Mouse (Mus musculus): ENCODE data around the gene 1700109H08Rik. TPM values are rescaled to one million over a fixed set of nuclear protein-coding genes. Genes with fewer than 3 reads are reported as not detected.
"Not testable (repeated sequence)": the region's sequence is repeated elsewhere in the genome, so short reads cannot be mapped to it uniquely, and the experiment has no call there.

1700109H08Rik gene
- polyA plus RNA-seq, 1 experiment from 2014 or later = 3.1 TPM

DNA sequence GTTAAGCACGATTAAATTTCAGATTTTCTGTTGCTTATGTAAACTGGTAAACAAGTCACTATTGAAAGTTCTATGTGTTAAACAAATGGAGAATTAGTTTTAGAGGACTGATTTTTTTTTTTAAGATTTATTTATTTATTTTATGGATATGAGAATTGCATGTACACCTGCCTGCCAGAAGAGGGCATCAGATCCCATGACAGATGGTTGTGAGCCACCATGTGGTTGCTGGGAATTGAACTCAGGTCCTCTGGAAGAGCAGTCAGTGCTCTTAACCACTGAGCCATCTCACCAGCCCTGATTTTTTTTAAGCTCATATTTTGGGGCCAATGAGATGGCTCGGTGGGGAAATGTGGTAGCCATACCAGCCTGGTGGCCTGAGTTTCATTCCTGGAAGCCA lies 40.5 kb downstream of the 1700109H08Rik start:
- H3K9me3 ChIP-seq (ENCODE audit: control insufficient read depth, low read length); H3K4me3 ChIP-seq (ENCODE audit: low read depth, low read length); ATAC-seq (replicated peaks; ENCODE audit: low FRiP score); H3K9ac ChIP-seq (ENCODE audit: low read depth, low read length); H3K4me2 ChIP-seq; H3K36me3 ChIP-seq (ENCODE audit: control insufficient read depth, insufficient read depth, low read length); H3K4me1 ChIP-seq (replicated peaks; ENCODE audit: control insufficient read depth, insufficient read depth, low read length); DNase-seq (ENCODE audit: low spot score); H3K27ac ChIP-seq (ENCODE audit: low read depth, low read length); H3K27me3 ChIP-seq (replicated peaks; ENCODE audit: control insufficient read depth, insufficient read depth, low read length): not testable (repeated sequence)
- 89% methylated on average over 2 of the region's 2 CpGs for WGBS

DNA sequence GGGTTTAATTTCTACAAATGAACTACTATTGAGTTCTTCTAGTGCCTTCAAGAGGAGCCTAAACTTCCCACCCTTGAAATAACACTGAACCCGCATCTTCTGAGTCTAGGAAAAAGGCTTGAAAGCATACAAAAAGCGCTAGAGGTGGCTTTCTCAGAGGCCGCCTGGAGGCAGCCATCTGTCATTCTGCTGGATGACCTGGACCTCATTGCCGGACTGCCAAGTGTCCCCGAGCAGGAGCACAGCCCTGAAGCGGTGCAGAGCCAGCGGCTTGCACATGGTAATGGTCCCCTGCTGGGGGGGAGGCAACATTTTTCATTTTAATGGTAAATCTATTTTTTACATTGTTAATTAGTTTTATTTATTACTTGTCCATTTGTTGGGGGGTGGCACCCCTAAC lies 49.1 kb downstream of the 1700109H08Rik start:
- peaks cover 14% of the 10 kb centered on the region; the same call in 1 of the 2 replicates for H3K36me3 ChIP-seq (ENCODE audit: control insufficient read depth, insufficient read depth, low read length)
- no peak for ATAC-seq (replicated peaks; ENCODE audit: low FRiP score)

GRCm38 (mm10) chr5:3630055-3630454 lies 58.7 kb downstream of the 1700109H08Rik start:
- no peak overlapping the region for H3K4me3 ChIP-seq (ENCODE audit: low read depth, low read length)
- H3K27ac ChIP-seq (ENCODE audit: low read depth, low read length) = no peak overlapping the region
- H3K4me2 ChIP-seq = no peak overlapping the region
- no peaks in the 10 kb centered on the region for H3K9me3 ChIP-seq (ENCODE audit: control insufficient read depth, low read length)
- peaks cover 2% of the 10 kb centered on the region; the same call in 1 of the 2 replicates for H3K4me1 ChIP-seq (replicated peaks; ENCODE audit: control insufficient read depth, insufficient read depth, low read length)
- no peaks in the 10 kb centered on the region for H3K27me3 ChIP-seq (replicated peaks; ENCODE audit: control insufficient read depth, insufficient read depth, low read length)
- ATAC-seq (replicated peaks; ENCODE audit: low FRiP score) (no peak), DNase-seq (ENCODE audit: low spot score) (no peak)
- H3K36me3 ChIP-seq (ENCODE audit: control insufficient read depth, insufficient read depth, low read length) = peaks cover 5% of the 10 kb centered on the region
- H3K9ac ChIP-seq (ENCODE audit: low read depth, low read length) = no peak overlapping the region
- 85% methylated on average over 5 of the region's 5 CpGs for WGBS

More for the DNA sequence above, 49.1 kb downstream of the 1700109H08Rik start:
- H3K4me1 ChIP-seq (replicated peaks; ENCODE audit: control insufficient read depth, insufficient read depth, low read length) = no peaks in the 10 kb centered on the region
- H3K27ac ChIP-seq (ENCODE audit: low read depth, low read length) = no peak overlapping the region
- H3K9me3 ChIP-seq (ENCODE audit: control insufficient read depth, low read length) = no peaks in the 10 kb centered on the region
- no peak overlapping the region for H3K9ac ChIP-seq (ENCODE audit: low read depth, low read length)
- H3K27me3 ChIP-seq (replicated peaks; ENCODE audit: control insufficient read depth, insufficient read depth, low read length) = no peaks in the 10 kb centered on the region
- no peak for DNase-seq (ENCODE audit: low spot score)
- H3K4me2 ChIP-seq = no peak overlapping the region
- H3K4me3 ChIP-seq (ENCODE audit: low read depth, low read length) = no peak overlapping the region
- WGBS = 88% methylated on average over 7 of the region's 7 CpGs

DNA sequence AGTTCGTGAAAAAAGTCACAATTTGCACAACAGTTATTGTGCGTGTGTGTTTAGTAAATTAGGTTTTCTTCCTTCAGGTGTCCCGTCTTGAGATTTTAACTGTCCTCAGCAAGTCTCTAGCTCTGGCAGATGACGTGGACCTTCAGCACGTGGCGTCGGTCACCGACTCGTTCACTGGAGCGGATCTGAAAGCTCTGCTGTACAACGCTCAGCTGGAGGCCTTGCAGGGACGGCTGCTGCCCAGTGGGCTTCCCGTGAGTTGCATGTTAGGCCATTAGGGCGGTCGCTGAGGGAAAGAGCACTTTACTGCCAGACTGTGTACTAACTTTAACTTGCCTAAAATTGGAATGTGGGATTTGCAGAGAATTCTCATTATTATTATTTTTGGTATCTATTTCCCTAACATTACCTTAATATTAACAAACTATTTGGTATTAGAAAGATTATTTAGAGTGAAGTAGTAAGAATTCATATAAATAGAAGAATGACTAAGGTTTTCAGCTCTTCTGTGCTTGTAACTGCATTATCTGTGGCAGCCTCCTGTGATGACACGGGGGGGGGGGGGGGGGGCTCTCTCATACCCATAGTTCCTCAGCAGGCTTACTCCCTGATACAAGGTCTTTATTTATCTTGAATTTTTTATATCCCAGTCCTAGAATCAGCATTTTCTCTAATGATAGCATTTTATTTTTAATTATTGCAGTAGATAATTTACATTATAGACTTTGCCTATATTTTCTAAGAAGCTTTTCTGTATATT lies 60.3 kb downstream of the 1700109H08Rik start:
- H3K36me3 ChIP-seq (ENCODE audit: control insufficient read depth, insufficient read depth, low read length) = peaks cover 7% of the 10 kb centered on the region
- 78% methylated on average over 16 of the region's 16 CpGs for WGBS

DNA sequence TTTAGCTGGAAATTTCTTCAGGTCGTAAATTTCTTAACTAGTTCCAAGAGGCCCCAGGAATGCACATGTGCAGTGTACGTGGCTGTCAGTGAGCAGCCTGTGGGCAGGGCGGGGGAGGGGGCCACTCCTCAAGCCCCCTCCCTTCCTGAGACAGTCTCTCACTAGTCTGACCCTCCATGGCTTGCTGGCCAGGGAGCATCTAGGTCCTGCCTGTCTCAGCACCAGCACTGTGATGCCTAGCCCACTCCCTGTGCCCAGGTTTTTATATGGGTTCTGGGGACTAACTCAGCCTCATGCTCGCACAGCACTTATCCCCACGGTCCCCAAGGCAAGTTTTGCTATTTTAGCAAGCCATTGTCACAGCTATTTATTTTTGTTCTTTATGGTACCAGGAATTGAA lies 60.9 kb downstream of the 1700109H08Rik start:
- Histone ChIP-seq H3K4me3 (ENCODE audit: low read depth, low read length) (no peak overlapping the region), H3K27ac (ENCODE audit: low read depth, low read length) (no peak overlapping the region), H3K4me2 (no peak overlapping the region), H3K27me3 (replicated peaks; ENCODE audit: control insufficient read depth, insufficient read depth, low read length) (no peaks in the 10 kb centered on the region), H3K36me3 (ENCODE audit: control insufficient read depth, insufficient read depth, low read length) (peaks cover 7% of the 10 kb centered on the region), H3K4me1 (replicated peaks; ENCODE audit: control insufficient read depth, insufficient read depth, low read length) (peaks cover 2% of the 10 kb centered on the region; the same call in 1 of the 2 replicates), H3K9me3 (ENCODE audit: control insufficient read depth, low read length) (no peaks in the 10 kb centered on the region), H3K9ac (ENCODE audit: low read depth, low read length) (no peak overlapping the region)
- 77% methylated on average over 5 of the region's 5 CpGs for WGBS
- ATAC-seq (replicated peaks; ENCODE audit: low FRiP score) (no peak; the same call in 1 of the 2 replicates), DNase-seq (ENCODE audit: low spot score) (no peak)

More for the DNA sequence above, 60.3 kb downstream of the 1700109H08Rik start:
- Histone ChIP-seq H3K4me3 (ENCODE audit: low read depth, low read length) (no peak overlapping the region), H3K27ac (ENCODE audit: low read depth, low read length) (no peak overlapping the region), H3K9me3 (ENCODE audit: control insufficient read depth, low read length) (no peaks in the 10 kb centered on the region), H3K9ac (ENCODE audit: low read depth, low read length) (no peak overlapping the region), H3K4me2 (no peak overlapping the region), H3K27me3 (replicated peaks; ENCODE audit: control insufficient read depth, insufficient read depth, low read length) (no peaks in the 10 kb centered on the region), H3K4me1 (replicated peaks; ENCODE audit: control insufficient read depth, insufficient read depth, low read length) (peaks cover 2% of the 10 kb centered on the region; the same call in 1 of the 2 replicates)
- ATAC-seq (replicated peaks; ENCODE audit: low FRiP score) = peak; percentile 68
- no peak for DNase-seq (ENCODE audit: low spot score)

GRCm38 (mm10) chr5:3633315-3633714 lies 61.9 kb downstream of the 1700109H08Rik start:
- Histone ChIP-seq H3K27ac (ENCODE audit: low read depth, low read length) (no peak overlapping the region), H3K4me2 (no peak overlapping the region), H3K4me1 (replicated peaks; ENCODE audit: control insufficient read depth, insufficient read depth, low read length) (peaks cover 2% of the 10 kb centered on the region; the same call in 1 of the 2 replicates), H3K9ac (ENCODE audit: low read depth, low read length) (no peak overlapping the region), H3K4me3 (ENCODE audit: low read depth, low read length) (no peak overlapping the region), H3K27me3 (replicated peaks; ENCODE audit: control insufficient read depth, insufficient read depth, low read length) (no peaks in the 10 kb centered on the region), H3K9me3 (ENCODE audit: control insufficient read depth, low read length) (no peaks in the 10 kb centered on the region), H3K36me3 (ENCODE audit: control insufficient read depth, insufficient read depth, low read length) (peaks cover 7% of the 10 kb centered on the region)
- WGBS = 95% methylated on average over 13 of the region's 13 CpGs
- no peak for ATAC-seq (replicated peaks; ENCODE audit: low FRiP score)
- DNase-seq (ENCODE audit: low spot score) = no peak

DNA sequence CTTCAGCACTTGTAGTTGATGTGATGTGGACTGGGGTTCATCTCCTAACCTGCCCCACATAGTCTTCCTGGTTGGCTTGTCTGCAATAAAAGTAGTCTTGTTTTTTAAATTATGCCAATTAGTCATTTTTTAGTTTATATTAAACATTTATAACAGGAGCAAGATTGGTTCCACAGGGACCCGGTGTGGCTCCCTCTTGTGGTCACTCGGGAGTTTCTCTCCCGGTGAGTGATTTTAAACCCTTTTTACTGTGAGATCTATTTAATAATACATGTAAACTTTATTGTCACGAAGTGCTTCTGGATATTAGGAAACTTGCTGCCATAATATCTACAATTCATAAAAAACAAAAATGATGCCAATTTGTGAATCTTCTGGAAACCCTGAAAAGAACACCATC lies 62.6 kb downstream of the 1700109H08Rik start:
- Histone ChIP-seq H3K4me1 (replicated peaks; ENCODE audit: control insufficient read depth, insufficient read depth, low read length) (peaks cover 2% of the 10 kb centered on the region; the same call in 1 of the 2 replicates), H3K36me3 (ENCODE audit: control insufficient read depth, insufficient read depth, low read length) (peaks cover 7% of the 10 kb centered on the region), H3K4me2 (no peak overlapping the region), H3K9ac (ENCODE audit: low read depth, low read length) (no peak overlapping the region), H3K4me3 (ENCODE audit: low read depth, low read length) (no peak overlapping the region), H3K27ac (ENCODE audit: low read depth, low read length) (no peak overlapping the region), H3K9me3 (ENCODE audit: control insufficient read depth, low read length) (no peaks in the 10 kb centered on the region), H3K27me3 (replicated peaks; ENCODE audit: control insufficient read depth, insufficient read depth, low read length) (no peaks in the 10 kb centered on the region)
- WGBS = 62% methylated on average over 4 of the region's 4 CpGs
- ATAC-seq (replicated peaks; ENCODE audit: low FRiP score) = no peak
- no peak for DNase-seq (ENCODE audit: low spot score)
